ENCODE assay signal across 9 mouse cellular contexts in genomic region chr7:30205383-30205782, GRCm38 (mm10). TPM values are rescaled to one million over a fixed set of nuclear protein-coding genes. Genes with fewer than 3 reads are reported as not detected.
DNase-seq lines count a peak whose midpoint lies in the region; ATAC-seq and TF ChIP-seq lines count a peak whose summit lies in the region.
"Had no signal": no experiment of that assay in that cellular context is flagged by ENCODE, and none has a peak within 500 bp of the region (broad histone marks: within the 10 kb centered on the region; RNA-seq: fewer than 3 reads in every experiment).

No protein-coding gene starts in this region.

- H3K27me3 ChIP-seq in hindbrain, postnatal 0 days (ENCODE audit: insufficient read depth, low read length), result no peaks in the 10 kb centered on the region
- H3K27me3 ChIP-seq in midbrain, postnatal 0 days (ENCODE audit: insufficient read depth, low read length), result no peaks in the 10 kb centered on the region

- peak; percentile 86 for TF ChIP-seq CTCF in hindbrain, postnatal 0 days (IDR thresholded peaks at IDR 0.05; ENCODE audit: low read depth)
- TF ChIP-seq CTCF in midbrain, postnatal 0 days (IDR thresholded peaks at IDR 0.05), result peak; percentile 86

- no peak overlapping the region for H3K4me3 ChIP-seq in hindbrain, postnatal 0 days (ENCODE audit: low read length)
- H3K4me3 ChIP-seq in midbrain, postnatal 0 days (ENCODE audit: low read depth, low read length), result no peak overlapping the region

- DNase-seq in heart, postnatal 10 days, result peak; percentile 78 to 86
- no peak for DNase-seq in heart, adult 11 months
- peak; percentile 63 for DNase-seq in urinary bladder, postnatal 25 days (ENCODE audit: low spot score)
- no peak for DNase-seq in urinary bladder, adult 18-20 months (ENCODE audit: low spot score in 2 of 2)
- peak; percentile 88 for DNase-seq in cerebellum, adult 9-10 months
- DNase-seq in hindbrain, postnatal 0 days (ENCODE audit: low spot score), result peak; percentile 78
- DNase-seq in midbrain, postnatal 0 days (ENCODE audit: low spot score), result peak; percentile 69
- DNase-seq in ovary, adult 18-20 months (ENCODE audit: low spot score), result no peak

- H3K27ac ChIP-seq in hindbrain, postnatal 0 days, result no peak overlapping the region
- H3K27ac ChIP-seq in midbrain, postnatal 0 days (ENCODE audit: low read depth, low read length), result no peak overlapping the region

- no peaks in the 10 kb centered on the region for H3K9me3 ChIP-seq in hindbrain, postnatal 0 days (ENCODE audit: low read length)
- H3K9me3 ChIP-seq in midbrain, postnatal 0 days (ENCODE audit: low read length), result no peaks in the 10 kb centered on the region

- H3K36me3 ChIP-seq in hindbrain, postnatal 0 days (ENCODE audit: insufficient read depth, low read length), result no peaks in the 10 kb centered on the region
- H3K36me3 ChIP-seq in midbrain, postnatal 0 days (ENCODE audit: insufficient read depth, low read length), result no peaks in the 10 kb centered on the region

- intact Hi-C loops in heart, postnatal 10 days (cut with DNase I), result loop anchor here (1.0 to 5.0 kb wide), 2 partner anchors 24 to 178 kb away; no protein-coding TSS in a partner anchor

- no peak overlapping the region for H3K4me2 ChIP-seq in hindbrain, postnatal 0 days (ENCODE audit: low read depth, low read length)
- H3K4me2 ChIP-seq in midbrain, postnatal 0 days (ENCODE audit: low read depth, low read length, poor library complexity, severe bottlenecking), result no peak overlapping the region

- no peaks in the 10 kb centered on the region for H3K4me1 ChIP-seq in hindbrain, postnatal 0 days (ENCODE audit: insufficient read depth, low read length)
- no peaks in the 10 kb centered on the region for H3K4me1 ChIP-seq in midbrain, postnatal 0 days (ENCODE audit: insufficient read depth, low read length)

- no peak for ATAC-seq in hindbrain, postnatal 0 days
- no peak for ATAC-seq in midbrain, postnatal 0 days (ENCODE audit: low FRiP score)

- WGBS in hindbrain, postnatal 0 days, result 5% methylated on average over 2 of the region's 2 CpGs
- WGBS in midbrain, postnatal 0 days, result 5% methylated on average over 2 of the region's 2 CpGs

- no peak overlapping the region for H3K9ac ChIP-seq in hindbrain, postnatal 0 days (replicated peaks; ENCODE audit: low read length)
- no peak overlapping the region for H3K9ac ChIP-seq in midbrain, postnatal 0 days (replicated peaks; ENCODE audit: low read length, poor library complexity, severe bottlenecking)

RNA-seq across cellular contexts. Expression of gene Capns1, which starts 6.8 kb away (rescaled TPM):
- total RNA-seq in heart, postnatal 10 days (2021), result 100 to 1,000 TPM; 303 to 326 TPM
- 289 and 322 TPM in 2 replicates for total RNA-seq in hindbrain, postnatal 0 days (2014; rRNA removed)
- 83.8 and 84.6 TPM in 2 replicates for polyA plus RNA-seq in hindbrain, postnatal 0 days (2015; fragmentation: Nextera tagmentation; extraction: Ambion mirVana)
- 201 and 272 TPM in 2 replicates for total RNA-seq in midbrain, postnatal 0 days (2014; rRNA removed)
- polyA plus RNA-seq in midbrain, postnatal 0 days (2015; fragmentation: Nextera tagmentation; extraction: Ambion mirVana), result 58.0 and 62.4 TPM in 2 replicates

RNA-seq across cellular contexts. Expression of gene Cox7a1, which starts 21.4 kb away (rescaled TPM):
- total RNA-seq in heart, postnatal 10 days (2021), result 1,000 to 10,000 TPM; 1,192 to 1,277 TPM
- not detected in 2 replicates for total RNA-seq in hindbrain, postnatal 0 days (2014; rRNA removed)
- 8.1 and 9.7 TPM in 2 replicates for polyA plus RNA-seq in hindbrain, postnatal 0 days (2015; fragmentation: Nextera tagmentation; extraction: Ambion mirVana)
- not detected in 2 replicates for total RNA-seq in midbrain, postnatal 0 days (2014; rRNA removed)
- 7.3 and 8.8 TPM in 2 replicates for polyA plus RNA-seq in midbrain, postnatal 0 days (2015; fragmentation: Nextera tagmentation; extraction: Ambion mirVana)

RNA-seq across cellular contexts. Expression of gene Polr2i, which starts 26.4 kb away (rescaled TPM):
- total RNA-seq in heart, postnatal 10 days (2021), result 10 to 100 TPM; 55.5 to 60.7 TPM
- 65.9 and 98.4 TPM in 2 replicates for total RNA-seq in hindbrain, postnatal 0 days (2014; rRNA removed)
- polyA plus RNA-seq in hindbrain, postnatal 0 days (2015; fragmentation: Nextera tagmentation; extraction: Ambion mirVana), result 177 and 189 TPM in 2 replicates
- total RNA-seq in midbrain, postnatal 0 days (2014; rRNA removed), result 93.3 and 126 TPM in 2 replicates
- polyA plus RNA-seq in midbrain, postnatal 0 days (2015; fragmentation: Nextera tagmentation; extraction: Ambion mirVana), result 190 and 196 TPM in 2 replicates

RNA-seq across cellular contexts. Expression of gene Tbcb, which starts 26.7 kb away (rescaled TPM):
- 10 to 100 TPM; 68.5 to 76.1 TPM for total RNA-seq in heart, postnatal 10 days (2021)
- 123 and 129 TPM in 2 replicates for total RNA-seq in hindbrain, postnatal 0 days (2014; rRNA removed)
- polyA plus RNA-seq in hindbrain, postnatal 0 days (2015; fragmentation: Nextera tagmentation; extraction: Ambion mirVana), result 466 and 473 TPM in 2 replicates
- 127 and 149 TPM in 2 replicates for total RNA-seq in midbrain, postnatal 0 days (2014; rRNA removed)
- 483 and 527 TPM in 2 replicates for polyA plus RNA-seq in midbrain, postnatal 0 days (2015; fragmentation: Nextera tagmentation; extraction: Ambion mirVana)

RNA-seq across cellular contexts. Expression of gene Ovol3, which starts 30.1 kb away (rescaled TPM):
- not detected for total RNA-seq in heart, postnatal 10 days (2021)
- total RNA-seq in hindbrain, postnatal 0 days (2014; rRNA removed), result not detected in 2 replicates
- polyA plus RNA-seq in hindbrain, postnatal 0 days (2015; fragmentation: Nextera tagmentation; extraction: Ambion mirVana), result not detected in 2 replicates
- not detected in 2 replicates for total RNA-seq in midbrain, postnatal 0 days (2014; rRNA removed)
- polyA plus RNA-seq in midbrain, postnatal 0 days (2015; fragmentation: Nextera tagmentation; extraction: Ambion mirVana), result not detected in 2 replicates
- total RNA-seq: layer of hippocampus, adult 8-10 months had no signal

Comparison
In these comparisons a context has a peak if more than half of its experiments do, and no peak if none do; other contexts are left out.
1. DNase-seq: peak in heart, postnatal 10 days (2 of 2), urinary bladder, postnatal 25 days (single experiment), cerebellum, adult 9-10 months (single experiment), hindbrain, postnatal 0 days (single experiment) and midbrain, postnatal 0 days (single experiment); none in heart, adult 11 months (single experiment), urinary bladder, adult 18-20 months (0 of 2) and ovary, adult 18-20 months (single experiment).
2. RNA of gene Cox7a1, which starts 21.4 kb away (total RNA-seq): 1,192 to 1,277 TPM in heart, postnatal 10 days; not detected in hindbrain, postnatal 0 days and not detected in midbrain, postnatal 0 days; every median in the first group is over 100 times any median in the second.